Mouse (Mus musculus): ENCODE measurements around the gene Mapk11.

Gene Mapk11

GRCm38 (mm10) chr15:89149271-89150040 is at the start of gene Mapk11:
TSS of gene Mapk11 (minus strand) at chr15:89149628.
- DNase-seq (ENCODE audit: low spot score in 2 of 2) = no peak

GRCm38 (mm10) chr15:89197056-89197455 is 47.6 kb upstream of the Mapk11 start:
- no peak for DNase-seq (ENCODE audit: low spot score in 2 of 2)

- DNase-seq (ENCODE audit: low spot score in 2 of 2) = peak; percentile 85 to 96
These were observed 46.9 kb upstream of the Mapk11 start, which contains the start of gene Dennd6b for GRCm38 (mm10) chr15:89196313-89196706. TSS of gene Dennd6b (minus strand) at chr15:89196496.

- peak; percentile 89 for DNase-seq (ENCODE audit: low spot score in 2 of 2)
These were observed 46.4 kb upstream of the Mapk11 start for GRCm38 (mm10) chr15:89195690-89196312.

GRCm38 (mm10) chr15:89195261-89195681 is 45.8 kb upstream of the Mapk11 start:
- no peak for DNase-seq (ENCODE audit: low spot score in 2 of 2)

- no peak for DNase-seq (ENCODE audit: low spot score in 2 of 2)
These were observed 35.5 kb upstream of the Mapk11 start for GRCm38 (mm10) chr15:89184937-89185227.

GRCm38 (mm10) chr15:89184141-89184936 is 34.9 kb upstream of the Mapk11 start:
- DNase-seq (ENCODE audit: low spot score in 2 of 2) = no peak

GRCm38 (mm10) chr15:89182842-89183241 is 33.4 kb upstream of the Mapk11 start:
- no peak for DNase-seq (ENCODE audit: low spot score in 2 of 2)

GRCm38 (mm10) chr15:89182328-89182741 is 32.9 kb upstream of the Mapk11 start:
- no peak for DNase-seq (ENCODE audit: low spot score in 2 of 2)

- no peak for DNase-seq (ENCODE audit: low spot score in 2 of 2)
These were observed 32.3 kb upstream of the Mapk11 start for GRCm38 (mm10) chr15:89181561-89182270.

GRCm38 (mm10) chr15:89180571-89181229 is 31.3 kb upstream of the Mapk11 start, which contains the start of gene Plxnb2:
TSS of gene Plxnb2 (minus strand) at chr15:89180788.
- DNase-seq (ENCODE audit: low spot score in 2 of 2) = peak; percentile 76 to 88

GRCm38 (mm10) chr15:89180081-89180541 is 30.7 kb upstream of the Mapk11 start:
- peak in 1 of 2 experiments; percentile 59 for DNase-seq (ENCODE audit: low spot score in 2 of 2)

GRCm38 (mm10) chr15:89179630-89179964 is 30.2 kb upstream of the Mapk11 start:
- no peak for DNase-seq (ENCODE audit: low spot score in 2 of 2)

GRCm38 (mm10) chr15:89178954-89179629 is 29.7 kb upstream of the Mapk11 start:
- peak; percentile 81 to 83 for DNase-seq (ENCODE audit: low spot score in 2 of 2)

GRCm38 (mm10) chr15:89178260-89178860 is 28.9 kb upstream of the Mapk11 start:
- no peak for DNase-seq (ENCODE audit: low spot score in 2 of 2)

GRCm38 (mm10) chr15:89177576-89178259 is 28.3 kb upstream of the Mapk11 start:
- DNase-seq (ENCODE audit: low spot score in 2 of 2) = no peak

- DNase-seq (ENCODE audit: low spot score in 2 of 2) = peak; percentile 79 to 89
These were observed 27.7 kb upstream of the Mapk11 start for GRCm38 (mm10) chr15:89177121-89177520.

GRCm38 (mm10) chr15:89175411-89176155 is 26.2 kb upstream of the Mapk11 start:
- no peak for DNase-seq (ENCODE audit: low spot score in 2 of 2)

GRCm38 (mm10) chr15:89174889-89175339 is 25.5 kb upstream of the Mapk11 start:
- no peak for DNase-seq (ENCODE audit: low spot score in 2 of 2)
